Mouse (Mus musculus) C2C12 (cell line): ENCODE measurements around the gene Csad. TPM values are rescaled to one million over a fixed set of nuclear protein-coding genes. Genes with fewer than 3 reads are reported as not detected.

Source experiments
- H3K27me3 ChIP-seq: one replicate; pipeline ENCODE4 v1.6.1; 2011; ENCODE audit not compliant: control insufficient read depth, insufficient read depth, insufficient read length
- H3K36me3 ChIP-seq: one replicate; pipeline ENCODE4 v1.6.1; 2011; ENCODE audit not compliant: control insufficient read depth, insufficient read depth
- H3K4me3 ChIP-seq: one replicate; pipeline ENCODE4 v1.5.1; 2011; ENCODE audit warnings: mild to moderate bottlenecking, control low read depth; ENCODE audit not compliant: poor library complexity, insufficient read depth, severe bottlenecking
- H3K79me2 ChIP-seq: one replicate; pipeline ENCODE4 v1.6.1; 2011; ENCODE audit not compliant: control insufficient read depth, insufficient read depth
- H3K79me3 ChIP-seq: one replicate; pipeline ENCODE4 v1.6.1; 2011; ENCODE audit warnings: low read depth, control low read depth
- H3ac ChIP-seq: one replicate; pipeline ENCODE3; 2011; ENCODE audit warnings: low read depth; ENCODE audit not compliant: control insufficient read depth, insufficient read length
- CEBPB ChIP-seq: IDR thresholded peaks from one replicate; pipeline ENCODE4 v1.6.1; 2011; ENCODE audit warnings: low read depth, mild to moderate bottlenecking, control low read depth, moderate library complexity
- CTCF ChIP-seq: IDR thresholded peaks from one replicate; pipeline ENCODE4 v1.5.1; 2011; ENCODE audit not compliant: control insufficient read depth, insufficient read depth, insufficient read length
- FOSL1 ChIP-seq: IDR thresholded peaks from one replicate; pipeline ENCODE4 v1.8.0; 2011; ENCODE audit warnings: mild to moderate bottlenecking, low read length; ENCODE audit not compliant: poor library complexity, insufficient read depth, severe bottlenecking
- MAX ChIP-seq: IDR thresholded peaks from one replicate; pipeline ENCODE4 v1.6.1; 2011; ENCODE audit warnings: mild to moderate bottlenecking, control low read depth
- MYOD1 ChIP-seq: IDR thresholded peaks from one replicate; pipeline ENCODE4 v1.6.1; 2011; ENCODE audit warnings: low read depth; ENCODE audit not compliant: control insufficient read depth, insufficient read length
- MYOG ChIP-seq: IDR thresholded peaks from one replicate; pipeline ENCODE4 v1.6.1; 2011; ENCODE audit not compliant: control insufficient read depth, insufficient read length; ENCODE audit errors: extremely low read depth
- USF1 ChIP-seq: IDR thresholded peaks from one replicate; pipeline ENCODE4 v1.6.1; 2011; ENCODE audit warnings: low read depth, mild to moderate bottlenecking, control low read depth, moderate library complexity
- polyA plus RNA-seq: library from polyadenylated mRNA; unstranded; fragments of >200 nt; fragmentation: generic; extraction: Trizol; gene quantifications from one replicate; pipeline ENCODE4 v1.2.1, GENCODE M21; 2012; ENCODE audit warnings: missing spikeins

The Csad gene
- polyA plus RNA-seq, 1 experiment = 26.4 TPM

DNA sequence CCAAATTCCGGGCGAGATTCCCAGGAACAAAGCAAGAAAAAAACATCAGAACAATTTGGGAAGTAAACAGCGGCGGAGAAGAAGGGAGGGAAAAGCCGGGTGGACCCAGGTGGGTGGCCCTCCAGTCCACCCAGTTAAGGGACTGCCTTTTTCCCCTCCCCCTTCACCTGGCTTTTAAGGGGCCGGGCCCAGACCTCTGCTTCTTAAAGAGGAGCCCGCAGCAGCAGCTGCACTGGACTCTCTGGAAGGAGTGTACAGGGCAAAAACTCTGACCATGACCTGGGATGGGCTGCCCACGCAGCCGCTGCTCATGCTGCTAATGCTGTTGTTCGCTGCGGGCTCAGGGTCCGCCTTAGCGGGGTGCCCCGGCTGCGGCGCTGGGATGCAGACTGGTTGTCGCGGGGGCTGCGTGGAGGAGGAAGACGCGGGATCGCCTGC lies 60.2 kb downstream of the Csad start, which contains the start of gene Igfbp6:
TSS of gene Igfbp6 (plus strand) at position 89 of the 438 bp plus-strand sequence.
- no peak for TF ChIP-seq USF1
- no peak for TF ChIP-seq MAX
- TF ChIP-seq MYOD1 = no peak
- TF ChIP-seq CEBPB = no peak
- TF ChIP-seq CTCF = no peak
- TF ChIP-seq MYOG = no peak
- no peak for TF ChIP-seq FOSL1
- H3ac ChIP-seq = peak within 1 kb of the TSS; percentile 86
- peaks cover 14% of the 10 kb centered on the region for H3K36me3 ChIP-seq
- H3K79me3 ChIP-seq = no peaks in the 10 kb centered on the region
- H3K79me2 ChIP-seq = peaks cover 39% of the 10 kb centered on the region
- H3K4me3 ChIP-seq = peak within 1 kb of the TSS; percentile 50
- H3K27me3 ChIP-seq = no peaks in the 10 kb centered on the region

DNA sequence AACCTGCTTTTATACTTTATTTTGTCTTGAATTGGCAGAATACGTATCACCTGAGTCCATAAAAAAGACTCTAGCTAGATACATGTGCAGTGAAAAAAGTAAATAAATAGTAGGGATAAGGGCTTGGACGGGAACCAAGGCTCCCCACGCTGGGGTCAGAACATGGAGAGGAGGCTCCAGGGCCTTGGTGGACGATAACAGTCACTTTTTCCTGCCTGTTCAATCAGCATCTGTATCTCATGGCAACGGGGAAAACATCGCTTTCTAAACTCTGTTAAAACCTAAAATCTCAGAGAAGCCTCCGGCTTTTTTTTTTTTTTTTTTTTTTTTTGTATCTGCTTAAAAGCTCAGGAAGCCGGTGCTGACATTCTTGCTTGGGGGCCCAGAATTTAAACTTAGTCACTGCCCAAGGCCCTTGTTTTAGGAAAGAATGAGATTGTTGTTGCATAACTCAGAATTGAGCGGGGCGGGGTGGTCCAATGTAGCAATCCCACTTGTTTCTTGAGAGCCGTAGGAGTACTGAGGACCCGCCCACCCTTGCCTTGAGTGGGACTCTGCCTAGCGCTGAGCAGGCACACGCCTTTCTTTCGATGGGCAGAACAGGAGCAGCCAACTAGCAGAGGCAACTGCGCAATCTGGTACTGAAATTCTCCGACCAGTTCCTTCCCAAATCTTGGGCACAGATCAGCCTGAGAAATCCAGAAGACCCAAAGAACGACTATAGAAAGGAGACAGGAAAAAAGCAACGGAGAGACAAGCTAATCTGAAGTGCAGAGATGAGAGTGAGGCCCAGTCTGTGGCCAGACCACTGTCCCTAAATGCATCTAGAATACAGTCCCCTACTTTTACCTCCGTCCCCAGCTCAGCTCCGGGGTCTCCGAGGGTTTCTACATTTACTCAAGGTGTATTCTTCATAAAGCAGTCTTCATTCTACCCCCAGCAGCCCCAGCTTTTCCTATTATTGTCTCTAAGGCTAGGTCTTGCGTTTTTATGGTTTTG lies 61.3 kb downstream of the Csad start:
- no peaks in the 10 kb centered on the region for H3K27me3 ChIP-seq
- peaks cover 3% of the 10 kb centered on the region for H3K36me3 ChIP-seq
- peak overlapping the region; percentile 50 for H3K4me3 ChIP-seq
- H3ac ChIP-seq = peak overlapping the region; percentile 1
- TF ChIP-seq CEBPB = peak; percentile 73
- no peak for TF ChIP-seq USF1
- TF ChIP-seq MYOG = no peak
- peaks cover 39% of the 10 kb centered on the region for H3K79me2 ChIP-seq
- no peaks in the 10 kb centered on the region for H3K79me3 ChIP-seq

DNA sequence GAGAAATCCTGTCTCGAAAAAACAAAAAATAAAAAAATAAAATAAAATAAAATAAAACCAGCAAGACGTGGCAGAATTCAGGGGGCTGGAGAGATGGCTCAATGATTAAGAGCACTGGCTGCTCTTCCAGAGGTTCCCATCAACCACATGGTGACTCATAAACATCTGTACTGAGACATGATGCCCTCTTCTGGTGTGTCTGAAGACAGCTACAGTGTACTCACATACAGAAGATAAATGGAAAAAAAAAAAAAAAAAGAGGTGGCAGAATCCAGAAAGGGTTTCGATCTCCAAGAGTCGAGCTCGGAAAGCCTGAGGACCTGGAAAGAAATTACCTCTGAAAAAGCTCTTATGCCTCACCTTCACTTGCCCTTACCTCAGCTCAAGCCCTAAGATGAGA lies 63.4 kb downstream of the Csad start:
- TF ChIP-seq MAX (no peak), USF1 (no peak), MYOD1 (no peak), CTCF (no peak), MYOG (no peak), FOSL1 (no peak), CEBPB (no peak)
- no peaks in the 10 kb centered on the region for H3K27me3 ChIP-seq
- no peaks in the 10 kb centered on the region for H3K36me3 ChIP-seq
- peaks cover 23% of the 10 kb centered on the region for H3K79me2 ChIP-seq
- H3ac ChIP-seq = no peak overlapping the region
- H3K4me3 ChIP-seq = no peak overlapping the region
- no peaks in the 10 kb centered on the region for H3K79me3 ChIP-seq

DNA sequence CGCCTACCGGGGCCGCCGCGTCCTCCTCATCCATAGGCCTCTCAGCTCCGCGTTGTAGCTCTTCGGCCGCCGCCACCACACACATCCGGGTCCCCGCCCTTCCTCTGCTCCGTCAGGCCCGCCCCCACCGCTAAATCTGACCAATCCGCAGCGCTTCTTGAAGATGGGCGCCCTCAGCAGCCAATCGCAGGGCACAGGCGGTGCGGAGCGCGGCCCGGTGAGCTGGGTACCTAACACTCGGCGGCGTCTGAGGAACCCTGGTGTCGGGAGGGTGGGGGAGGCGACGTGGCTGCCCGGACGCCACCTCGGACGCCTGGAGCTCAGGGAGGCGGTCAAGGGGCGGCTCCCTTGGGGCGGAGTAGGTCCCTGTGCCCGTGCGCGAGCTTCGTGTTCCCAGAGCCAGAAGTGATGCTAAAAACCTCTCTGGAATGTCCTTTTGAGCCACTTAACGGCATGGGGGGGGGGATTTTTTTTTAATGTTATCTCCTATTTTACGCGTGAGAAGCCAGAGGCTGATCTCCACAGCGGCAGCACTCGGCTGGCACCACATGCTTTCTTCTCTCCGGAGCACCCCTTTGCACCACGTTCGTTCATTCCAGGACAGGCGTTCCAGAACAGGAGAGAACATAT lies 68.3 kb downstream of the Csad start, which contains the start of gene Spryd3:
TSS of gene Spryd3 (minus strand) at position 106 of the 630 bp plus-strand sequence.
- no peak for TF ChIP-seq USF1
- TF ChIP-seq CEBPB = no peak
- TF ChIP-seq MAX = no peak
- TF ChIP-seq FOSL1 = no peak
- TF ChIP-seq CTCF = no peak
- TF ChIP-seq MYOG = no peak
- TF ChIP-seq MYOD1 = no peak
- peak within 1 kb of the TSS; percentile 90 for H3ac ChIP-seq
- peaks cover 21% of the 10 kb centered on the region for H3K36me3 ChIP-seq
- peak within 1 kb of the TSS; percentile 97 for H3K4me3 ChIP-seq
- peaks cover 41% of the 10 kb centered on the region for H3K79me2 ChIP-seq
- H3K27me3 ChIP-seq = no peaks in the 10 kb centered on the region
- H3K79me3 ChIP-seq = peaks cover 18% of the 10 kb centered on the region

DNA sequence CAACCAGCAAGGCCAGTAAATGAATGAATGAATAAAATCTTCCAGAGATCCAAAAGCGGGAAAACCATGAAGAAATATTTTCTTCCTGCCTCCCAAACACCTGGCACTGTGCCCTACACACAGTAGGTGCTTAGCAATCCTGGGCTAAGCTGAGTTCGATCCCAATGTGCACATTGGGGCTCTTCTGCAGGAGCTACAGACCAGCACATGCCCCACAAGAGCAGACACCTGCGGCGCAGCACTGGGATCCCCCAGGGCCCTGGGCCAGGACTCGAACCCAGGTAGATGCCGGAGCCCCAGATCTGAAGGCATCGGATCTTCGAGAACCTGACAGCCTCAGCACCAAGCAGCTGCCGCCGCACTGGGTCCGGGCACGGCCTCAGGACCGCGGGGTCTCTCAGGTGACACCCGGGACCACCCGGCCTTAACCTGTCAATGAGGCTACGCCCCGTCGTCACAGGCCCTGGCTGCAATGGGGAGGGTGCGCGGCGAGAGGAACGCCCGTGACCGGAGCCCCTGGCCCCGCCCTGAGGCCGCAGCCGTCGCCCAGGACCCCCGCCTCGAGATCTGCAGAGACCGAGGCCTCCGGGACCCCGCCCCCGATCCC lies 68.9 kb downstream of the Csad start:
- H3K79me2 ChIP-seq = peaks cover 41% of the 10 kb centered on the region

More for the DNA sequence above, 68.9 kb downstream of the Csad start:
- TF ChIP-seq MYOD1 (no peak), MAX (peak; percentile 8)
- Histone ChIP-seq H3K27me3 (no peaks in the 10 kb centered on the region), H3ac (peak overlapping the region; percentile 90), H3K4me3 (peak overlapping the region; percentile 97), H3K79me3 (peaks cover 18% of the 10 kb centered on the region), H3K36me3 (peaks cover 27% of the 10 kb centered on the region)
